Mouse (Mus musculus): ENCODE data around the gene Mcoln3.

Gene Mcoln3

GRCm38 (mm10) chr3:146134834-146135233 is 17.6 kb downstream of the Mcoln3 start:
- no peak for DNase-seq (ENCODE audit: low read depth, low spot score)

GRCm38 (mm10) chr3:146135417-146135816 is 18.2 kb downstream of the Mcoln3 start:
- no peak for DNase-seq (ENCODE audit: low read depth, low spot score)

- DNase-seq (ENCODE audit: low read depth, low spot score): no peak
These were observed 19.2 kb downstream of the Mcoln3 start for GRCm38 (mm10) chr3:146136422-146136821.

- DNase-seq (ENCODE audit: low read depth, low spot score): no peak
These were observed 23.0 kb downstream of the Mcoln3 start for GRCm38 (mm10) chr3:146140276-146140675.

GRCm38 (mm10) chr3:146142523-146142922 is 25.3 kb downstream of the Mcoln3 start:
- no peak for DNase-seq (ENCODE audit: low read depth, low spot score)

GRCm38 (mm10) chr3:146145501-146145900 is 28.3 kb downstream of the Mcoln3 start:
- DNase-seq (ENCODE audit: low read depth, low spot score): no peak

- DNase-seq (ENCODE audit: low read depth, low spot score): no peak
These were observed 28.9 kb downstream of the Mcoln3 start for GRCm38 (mm10) chr3:146146131-146146530.

- DNase-seq (ENCODE audit: low read depth, low spot score): no peak
These were observed 32.2 kb downstream of the Mcoln3 start, which contains the start of gene Mcoln2 for GRCm38 (mm10) chr3:146149156-146150057. Gene Mcoln2 (plus strand): TSS chr3:146149833.

GRCm38 (mm10) chr3:146150058-146150400 is 32.8 kb downstream of the Mcoln3 start:
- DNase-seq (ENCODE audit: low read depth, low spot score): no peak

- no peak for DNase-seq (ENCODE audit: low read depth, low spot score)
These were observed 33.3 kb downstream of the Mcoln3 start for GRCm38 (mm10) chr3:146150560-146150959.

GRCm38 (mm10) chr3:146151328-146151727 is 34.1 kb downstream of the Mcoln3 start:
- DNase-seq (ENCODE audit: low read depth, low spot score): no peak

- DNase-seq (ENCODE audit: low read depth, low spot score): no peak
These were observed 34.5 kb downstream of the Mcoln3 start for GRCm38 (mm10) chr3:146151755-146152154.

GRCm38 (mm10) chr3:146152348-146152747 is 35.1 kb downstream of the Mcoln3 start:
- DNase-seq (ENCODE audit: low read depth, low spot score): no peak

- no peak for DNase-seq (ENCODE audit: low read depth, low spot score)
These were observed 35.7 kb downstream of the Mcoln3 start for GRCm38 (mm10) chr3:146152913-146153312.

- no peak for DNase-seq (ENCODE audit: low read depth, low spot score)
These were observed 36.8 kb downstream of the Mcoln3 start for GRCm38 (mm10) chr3:146153862-146154611.

GRCm38 (mm10) chr3:146155628-146156576 is 38.7 kb downstream of the Mcoln3 start:
- DNase-seq (ENCODE audit: low read depth, low spot score): no peak

- DNase-seq (ENCODE audit: low read depth, low spot score): no peak
These were observed 39.6 kb downstream of the Mcoln3 start for GRCm38 (mm10) chr3:146156811-146157210.

GRCm38 (mm10) chr3:146158039-146158438 is 40.8 kb downstream of the Mcoln3 start:
- no peak for DNase-seq (ENCODE audit: low read depth, low spot score)

- no peak for DNase-seq (ENCODE audit: low read depth, low spot score)
These were observed 42.1 kb downstream of the Mcoln3 start for GRCm38 (mm10) chr3:146159360-146159759.

- no peak for DNase-seq (ENCODE audit: low read depth, low spot score)
These were observed 44.9 kb downstream of the Mcoln3 start for GRCm38 (mm10) chr3:146162197-146162596.

- no peak for DNase-seq (ENCODE audit: low read depth, low spot score)
These were observed 52.1 kb downstream of the Mcoln3 start for GRCm38 (mm10) chr3:146169356-146169755.

- DNase-seq (ENCODE audit: low read depth, low spot score): no peak
These were observed 55.8 kb downstream of the Mcoln3 start for GRCm38 (mm10) chr3:146173030-146173429.
